Mouse (Mus musculus) ES-Bruce4 (cell line): ENCODE results near the gene Mrpl51.

Source experiments
- CTCF ChIP-seq: IDR thresholded peaks from one replicate; pipeline ENCODE4 v1.8.1; 2011; ENCODE audit warnings: low read depth, low read length
- POLR2A ChIP-seq: IDR thresholded peaks from one replicate; pipeline ENCODE4 v1.8.1; 2011; ENCODE audit warnings: low read length; ENCODE audit not compliant: insufficient read depth

GRCm38 (mm10) chr6:125195541-125196075, 4.0 kb downstream of the Mrpl51 start:
- TF ChIP-seq POLR2A (no peak), CTCF (no peak)
